Mouse (Mus musculus): ENCODE measurements around the gene Klra1. TPM values are rescaled to one million over a fixed set of nuclear protein-coding genes. Genes with fewer than 3 reads are reported as not detected.

Gene Klra1
- polyA plus RNA-seq (2017; shearing (Covaris generic)): not detected

GRCm38 (mm10) chr6:130386750-130387149 lies at the start of gene Klra1:
Gene Klra1 (minus strand): TSS chr6:130386874.

GRCm38 (mm10) chr6:130337411-130337810 lies 49.3 kb downstream of the Klra1 start, which contains the start of gene Klra3:
Gene Klra3 (minus strand): TSS chr6:130337574.

Other genes starting within 250 kb of the Klra1 start
- gene Klra9, start 193.8 kb downstream of the Klra1 start, polyA plus RNA-seq (2017; shearing (Covaris generic)): not detected
- gene Klra7, start 153.6 kb downstream of the Klra1 start, polyA plus RNA-seq (2017; shearing (Covaris generic)): not detected
- not detected for gene Klra10, start 104.9 kb downstream of the Klra1 start, polyA plus RNA-seq (2017; shearing (Covaris generic))
- not detected for gene Klra3, start 49.3 kb downstream of the Klra1 start, polyA plus RNA-seq (2017; shearing (Covaris generic))